Mouse (Mus musculus) myocyte (in vitro differentiated cells): ENCODE data around the gene Gm44973. TPM values are rescaled to one million over a fixed set of nuclear protein-coding genes. Genes with fewer than 3 reads are reported as not detected.

Experiments
- H3K27me3 ChIP-seq: one replicate; pipeline ENCODE4 v1.6.1; 2011; ENCODE audit not compliant: control insufficient read depth, insufficient read depth, insufficient read length
- H3K36me3 ChIP-seq: one replicate; pipeline ENCODE4 v1.6.1; 2011; ENCODE audit not compliant: control insufficient read depth, insufficient read depth
- H3K4me2 ChIP-seq: one replicate; pipeline ENCODE4 v1.6.1; 2011; ENCODE audit warnings: low read depth, control low read depth
- H3K4me3 ChIP-seq: one replicate; pipeline ENCODE4 v1.5.1; 2011; ENCODE audit warnings: mild to moderate bottlenecking, control low read depth, moderate library complexity
- H3K79me2 ChIP-seq: one replicate; pipeline ENCODE4 v1.6.1; 2011; ENCODE audit not compliant: control insufficient read depth, insufficient read depth
- H3ac ChIP-seq: one replicate; pipeline ENCODE4 v1.6.1; 2011; ENCODE audit not compliant: control insufficient read depth, insufficient read length
- CEBPB ChIP-seq: IDR thresholded peaks from 2 replicates; pipeline ENCODE4 v1.6.1; 2011; ENCODE audit warnings: mild to moderate bottlenecking, moderate library complexity; ENCODE audit not compliant: poor library complexity, insufficient read depth, severe bottlenecking
- E2F4 ChIP-seq: IDR thresholded peaks from one replicate; pipeline ENCODE4 v1.6.1; 2011; ENCODE audit warnings: mild to moderate bottlenecking, control low read depth, moderate library complexity; ENCODE audit not compliant: insufficient read depth
- MAX ChIP-seq: IDR thresholded peaks from one replicate; pipeline ENCODE4 v1.6.1; 2011; ENCODE audit warnings: low read depth, mild to moderate bottlenecking, control low read depth
- MYOD1 ChIP-seq, 3 experiments: IDR thresholded peaks; one replicate each; pipeline ENCODE4 v1.6.1; 2011; ENCODE audit warnings: control low read depth in 2 of 3, low read depth in 2 of 3, mild to moderate bottlenecking in 2 of 3, moderate library complexity in 1 of 3; ENCODE audit not compliant: insufficient read length in 2 of 3, control insufficient read depth in 1 of 3
- MYOG ChIP-seq, 3 experiments: IDR thresholded peaks; one replicate each; pipeline ENCODE4 v1.6.1; 2011; ENCODE audit warnings: control low read depth in 2 of 3, low read depth in 2 of 3, mild to moderate bottlenecking in 2 of 3; ENCODE audit not compliant: insufficient read length in 2 of 3, control insufficient read depth in 1 of 3, insufficient read depth in 1 of 3
- POLR2A ChIP-seq: IDR thresholded peaks from one replicate; pipeline ENCODE4 v1.6.1; 2011; ENCODE audit warnings: low read depth, mild to moderate bottlenecking, control low read depth, moderate library complexity; ENCODE audit not compliant: insufficient read length
- POLR2AphosphoS2 ChIP-seq: IDR thresholded peaks from one replicate; pipeline ENCODE4 v1.6.1; 2011; ENCODE audit warnings: low read depth, control low read depth; ENCODE audit not compliant: insufficient read length
- REST ChIP-seq: IDR thresholded peaks from one replicate; pipeline ENCODE4 v1.6.1; 2011; ENCODE audit warnings: mild to moderate bottlenecking, control low read depth, moderate library complexity; ENCODE audit not compliant: insufficient read depth, insufficient read length
- SRF ChIP-seq: IDR thresholded peaks from one replicate; pipeline ENCODE4 v1.6.1; 2011; ENCODE audit warnings: low read depth; ENCODE audit not compliant: control insufficient read depth, insufficient read length
- TCF12 ChIP-seq: IDR thresholded peaks from one replicate; pipeline ENCODE4 v1.6.1; 2011; ENCODE audit warnings: mild to moderate bottlenecking, control low read depth; ENCODE audit not compliant: poor library complexity, insufficient read depth, severe bottlenecking
- TCF3 ChIP-seq: IDR thresholded peaks from one replicate; pipeline ENCODE4 v1.6.1; 2011; ENCODE audit warnings: low read depth, control low read depth; ENCODE audit not compliant: insufficient read length
- USF1 ChIP-seq: IDR thresholded peaks from one replicate; pipeline ENCODE4 v1.6.1; 2011; ENCODE audit warnings: low read depth, mild to moderate bottlenecking, control low read depth, moderate library complexity
- polyA plus RNA-seq: library from polyadenylated mRNA; unstranded; fragments of >200 nt; fragmentation: generic; extraction: Trizol; gene quantifications from one replicate; pipeline ENCODE4 v1.2.1, GENCODE M21; 2012; ENCODE audit warnings: missing spikeins

Gene Gm44973
- polyA plus RNA-seq, 1 experiment, result not detected

DNA sequence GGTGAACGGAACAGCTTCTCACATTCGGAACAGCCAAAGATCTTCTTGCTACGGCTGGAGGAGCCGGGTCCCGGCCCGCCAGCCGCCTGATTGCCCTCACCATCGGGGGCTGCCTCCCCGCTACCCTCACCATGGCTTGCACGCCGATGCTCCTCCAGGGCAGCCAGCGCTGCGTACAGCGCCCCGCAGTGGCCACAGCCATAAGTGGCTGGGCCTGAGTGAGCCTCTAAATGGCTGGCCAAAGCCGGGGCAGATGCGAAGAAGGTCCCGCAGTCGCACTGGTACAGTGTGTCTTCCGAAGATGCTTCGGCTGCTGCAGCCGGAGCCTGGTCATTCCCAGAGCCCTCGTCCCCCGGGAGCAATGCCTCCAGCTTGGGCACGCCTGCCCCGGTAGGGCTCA, 7.1 kb upstream of the Gm44973 start:
- Histone ChIP-seq H3K27me3 (no peaks in the 10 kb centered on the region), H3K36me3 (peaks cover 13% of the 10 kb centered on the region), H3K4me3 (no peak overlapping the region), H3K4me2 (no peak overlapping the region), H3K79me2 (peaks cover 4% of the 10 kb centered on the region), H3ac (no peak overlapping the region)
- TF ChIP-seq CEBPB (no peak), TCF3 (no peak), POLR2AphosphoS2 (no peak), USF1 (no peak), REST (no peak), MYOG (IDR thresholded peaks at IDR 0.05; ENCODE audit: control insufficient read depth in 1 of 3, insufficient read depth in 1 of 3, insufficient read length in 2 of 3, low read depth in 2 of 3) (no peak), E2F4 (no peak), MAX (no peak), POLR2A (no peak), TCF12 (no peak)

DNA sequence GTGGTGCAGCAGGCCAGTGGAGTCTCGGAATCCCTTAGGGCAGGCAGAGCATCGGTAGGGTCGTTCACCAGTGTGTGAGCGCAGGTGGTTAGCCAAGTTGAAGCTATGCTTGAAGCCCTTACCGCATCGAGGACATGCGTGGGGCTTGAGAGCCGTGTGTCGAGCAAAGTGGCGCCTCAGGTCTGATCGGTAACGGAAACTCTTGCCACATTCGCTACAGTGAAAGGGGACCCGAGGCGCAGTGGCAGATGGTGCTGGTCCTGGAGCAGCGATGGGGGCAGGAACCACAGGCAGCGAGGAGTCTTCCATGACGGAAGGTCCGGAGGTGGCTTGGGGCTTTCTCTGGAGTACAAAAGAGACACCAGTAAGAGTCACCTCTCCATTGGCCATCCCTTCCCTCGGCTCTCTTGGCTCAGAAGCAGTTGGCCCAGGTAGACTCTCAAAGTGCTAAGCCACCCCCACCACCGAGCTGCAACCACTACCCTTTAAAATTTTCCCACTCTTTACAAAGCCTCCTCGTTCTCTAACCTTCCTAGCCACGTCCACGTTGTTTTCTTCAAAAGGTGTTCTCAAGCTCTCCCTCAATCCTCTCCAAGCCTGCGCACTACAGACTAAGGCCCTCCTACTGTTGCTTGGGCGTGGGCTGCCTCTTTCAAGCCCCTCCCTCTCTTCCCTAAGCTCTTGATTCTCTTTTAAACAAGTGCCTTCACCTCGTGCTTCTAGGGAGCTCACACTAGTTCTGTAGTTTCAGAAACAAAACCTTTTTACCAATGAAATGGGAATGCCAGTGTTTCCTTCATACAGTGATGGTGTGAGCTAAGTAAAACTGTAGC, 2.4 kb upstream of the Gm44973 start:
- Histone ChIP-seq H3ac (no peak overlapping the region), H3K79me2 (peaks cover 18% of the 10 kb centered on the region), H3K4me3 (peak overlapping the region; percentile 74), H3K36me3 (peaks cover 6% of the 10 kb centered on the region), H3K4me2 (no peak overlapping the region), H3K27me3 (no peaks in the 10 kb centered on the region)
- TF ChIP-seq USF1, result no peak
- no peak for TF ChIP-seq POLR2A
- TF ChIP-seq REST, result no peak
- TF ChIP-seq POLR2AphosphoS2, result no peak
- no peak for TF ChIP-seq TCF12
- TF ChIP-seq TCF3, result no peak
- no peak for TF ChIP-seq MYOG (IDR thresholded peaks at IDR 0.05; ENCODE audit: control insufficient read depth in 1 of 3, insufficient read depth in 1 of 3, insufficient read length in 2 of 3, low read depth in 2 of 3)
- TF ChIP-seq MYOD1 (IDR thresholded peaks at IDR 0.05; ENCODE audit: control insufficient read depth in 1 of 3, insufficient read length in 2 of 3, low read depth in 2 of 3), result no peak
- TF ChIP-seq E2F4, result no peak
- TF ChIP-seq SRF, result no peak
- TF ChIP-seq CEBPB, result no peak
- no peak for TF ChIP-seq MAX

DNA sequence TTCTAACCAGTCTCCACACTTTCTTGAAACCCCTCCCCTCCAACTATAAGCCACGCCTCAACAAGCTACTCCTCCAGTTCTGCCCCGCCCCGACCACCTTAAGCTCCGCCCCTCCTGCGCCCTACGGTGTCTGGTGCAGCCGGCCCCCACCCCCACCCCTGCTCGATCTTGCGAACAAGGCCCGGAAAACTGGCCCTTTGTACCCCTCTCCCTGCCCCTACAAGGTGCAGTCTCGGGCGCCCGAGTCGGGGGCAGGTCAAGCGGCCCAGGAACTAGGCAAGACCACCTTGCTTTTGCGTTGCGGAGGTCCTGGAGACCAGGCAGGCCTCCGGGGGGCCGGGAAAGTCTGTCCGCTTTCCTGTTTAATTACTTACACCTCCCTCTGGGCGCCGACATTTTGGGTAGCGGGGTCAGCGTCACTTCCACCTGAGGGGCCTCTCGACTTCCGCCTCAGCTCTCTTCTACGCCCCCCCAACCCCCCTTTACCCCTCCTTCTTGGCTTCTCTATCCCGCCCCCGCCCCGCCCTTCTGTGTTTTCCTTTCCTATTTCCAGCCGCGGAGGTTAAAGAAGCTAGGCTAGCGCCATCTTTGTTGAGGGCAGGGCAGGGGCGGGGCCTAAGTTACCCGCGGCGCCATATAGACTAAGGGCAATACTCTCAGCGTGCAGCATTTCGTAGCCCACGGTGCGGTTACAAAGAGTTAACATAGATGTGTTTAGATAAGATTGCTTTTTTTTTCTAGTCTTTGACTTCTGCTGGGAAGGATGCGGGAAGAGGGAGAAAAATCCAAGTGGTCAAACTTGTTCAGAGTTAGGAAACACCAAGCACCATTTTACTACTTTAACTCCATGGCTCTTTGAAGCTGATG, 812 bp upstream of the Gm44973 start, which contains the start of the genes Zfp524 and Fiz1:
TSS of gene Zfp524 (plus strand) at position 165 of the 867 bp plus-strand sequence.
TSS of gene Fiz1 (minus strand) at position 447 of the 867 bp plus-strand sequence.
- Histone ChIP-seq H3K27me3 (no peaks in the 10 kb centered on the region), H3ac (peak within 1 kb of the TSS; percentile 66), H3K4me2 (peak within 1 kb of the TSS; percentile 95), H3K4me3 (peak within 1 kb of the TSS; percentile 74), H3K79me2 (peaks cover 22% of the 10 kb centered on the region), H3K36me3 (peaks cover 6% of the 10 kb centered on the region)
- TF ChIP-seq SRF, result no peak
- TF ChIP-seq MYOD1 (IDR thresholded peaks at IDR 0.05; ENCODE audit: control insufficient read depth in 1 of 3, insufficient read length in 2 of 3, low read depth in 2 of 3), result no peak
- TF ChIP-seq POLR2AphosphoS2, result peak; percentile 4
- TF ChIP-seq CEBPB, result no peak
- no peak for TF ChIP-seq TCF3
- no peak for TF ChIP-seq USF1
- TF ChIP-seq MAX, result no peak

DNA sequence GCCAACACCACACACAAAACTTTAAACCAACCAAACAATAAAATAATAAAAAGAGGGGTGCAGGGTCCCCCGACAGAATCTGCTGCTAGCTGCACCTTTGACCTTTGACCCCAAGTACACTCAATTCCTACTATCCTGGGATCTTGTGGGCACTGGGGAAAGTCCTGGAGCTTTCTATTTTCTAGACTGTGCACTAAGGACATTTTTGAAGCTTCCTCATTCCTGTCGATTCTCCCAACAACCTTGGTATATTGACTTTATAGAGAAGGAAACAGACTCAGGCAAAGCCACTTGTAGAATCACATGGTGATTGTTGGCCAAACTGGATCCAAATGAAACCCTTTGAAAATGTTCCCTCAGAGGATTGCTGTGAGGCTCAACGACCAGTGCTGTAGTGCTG, 761 bp downstream of the Gm44973 start:
- TF ChIP-seq SRF (no peak), USF1 (no peak), POLR2A (no peak), MAX (no peak), REST (no peak), POLR2AphosphoS2 (no peak), E2F4 (no peak), TCF12 (no peak), TCF3 (no peak), MYOG (IDR thresholded peaks at IDR 0.05; ENCODE audit: control insufficient read depth in 1 of 3, insufficient read depth in 1 of 3, insufficient read length in 2 of 3, low read depth in 2 of 3) (no peak), CEBPB (no peak), MYOD1 (IDR thresholded peaks at IDR 0.05; ENCODE audit: control insufficient read depth in 1 of 3, insufficient read length in 2 of 3, low read depth in 2 of 3) (no peak)
- peaks cover 28% of the 10 kb centered on the region for H3K79me2 ChIP-seq
- H3K27me3 ChIP-seq, result no peaks in the 10 kb centered on the region
- H3ac ChIP-seq, result peak overlapping the region; percentile 66
- peak overlapping the region; percentile 95 for H3K4me2 ChIP-seq
- H3K36me3 ChIP-seq, result peaks cover 6% of the 10 kb centered on the region
- peak overlapping the region; percentile 74 for H3K4me3 ChIP-seq
